Mouse (Mus musculus) olfactory bulb, adult 2 months (tissue): ENCODE data around the gene Csnk2a1. TPM values are rescaled to one million over a fixed set of nuclear protein-coding genes. Genes with fewer than 3 reads are reported as not detected.
"Not testable (repeated sequence)": the region's sequence is repeated elsewhere in the genome, so short reads cannot be mapped to it uniquely, and the experiment has no call there.

Source experiments
- H3K27ac ChIP-seq: fragments of 200-500 bp; 2 replicates; pipeline ENCODE4 v1.5.1; 2012; ENCODE audit warnings: low read depth, low read length; ENCODE audit not compliant: insufficient read depth
- H3K4me1 ChIP-seq: fragments of 200-500 bp; 2 replicates; pipeline ENCODE4 v1.6.1; 2012; ENCODE audit warnings: low read length; ENCODE audit not compliant: control insufficient read depth, insufficient read depth
- H3K4me3 ChIP-seq: fragments of 200-500 bp; 2 replicates; pipeline ENCODE4 v1.5.1; 2012; ENCODE audit warnings: mild to moderate bottlenecking, low read depth, low read length, moderate library complexity; ENCODE audit not compliant: insufficient read depth
- CTCF ChIP-seq: fragments of 200-500 bp; IDR thresholded peaks from 2 replicates; pipeline ENCODE4 v1.5.1; 2012; ENCODE audit warnings: low read depth, mild to moderate bottlenecking, low read length, moderate library complexity; ENCODE audit not compliant: insufficient read depth
- POLR2A ChIP-seq: fragments of 200-500 bp; IDR thresholded peaks from 2 replicates; pipeline ENCODE4 v1.6.1; 2012; ENCODE audit warnings: mild to moderate bottlenecking, low read depth, low read length, moderate library complexity; ENCODE audit not compliant: insufficient read depth
- WGBS: fragments of 180-500 bp; shearing (Covaris S2); methylation state at CpG from one replicate; pipeline ENCODE4 v1.1.7; 2018; 5-methylcytosine and 5-hydroxymethylcytosine counted together
- polyA plus RNA-seq: library from polyadenylated mRNA; stranded (reverse); fragments of >200 nt; gene quantifications from 2 replicates; pipeline ENCODE4 v1.2.4, GENCODE M21; 2012; ENCODE audit warnings: low replicate concordance; ENCODE audit not compliant: missing spikeins, insufficient read depth, insufficient read length

Csnk2a1 gene
- polyA plus RNA-seq, 1 experiment, result not detected

DNA sequence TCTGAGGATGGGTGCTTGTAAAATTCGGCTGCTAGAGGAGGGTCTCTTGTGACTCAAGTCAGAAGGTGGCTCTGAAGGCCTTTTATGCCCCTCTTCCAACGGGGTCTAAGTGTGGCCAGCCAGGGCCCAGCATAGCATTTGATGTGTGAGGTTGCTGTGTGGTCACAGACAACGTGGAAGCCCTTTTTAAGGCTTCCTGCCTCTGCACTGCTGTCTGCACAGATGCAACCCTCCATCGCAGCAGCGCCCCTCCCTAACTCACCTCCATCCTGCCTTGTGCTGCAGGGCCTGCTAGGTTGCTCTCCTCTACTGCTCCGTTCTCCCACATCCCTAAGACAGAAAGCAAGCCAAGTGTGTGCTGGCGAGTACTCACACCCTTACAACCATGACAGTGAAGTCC is 36.5 kb upstream of the Csnk2a1 start:
- no peak for TF ChIP-seq POLR2A
- no peak for TF ChIP-seq CTCF
- Histone ChIP-seq H3K4me3 (no peak overlapping the region), H3K27ac (no peak overlapping the region), H3K4me1 (peaks cover 11% of the 10 kb centered on the region; the same call in 1 of the 2 replicates)
- 72% methylated on average over 7 of the region's 7 CpGs for WGBS

DNA sequence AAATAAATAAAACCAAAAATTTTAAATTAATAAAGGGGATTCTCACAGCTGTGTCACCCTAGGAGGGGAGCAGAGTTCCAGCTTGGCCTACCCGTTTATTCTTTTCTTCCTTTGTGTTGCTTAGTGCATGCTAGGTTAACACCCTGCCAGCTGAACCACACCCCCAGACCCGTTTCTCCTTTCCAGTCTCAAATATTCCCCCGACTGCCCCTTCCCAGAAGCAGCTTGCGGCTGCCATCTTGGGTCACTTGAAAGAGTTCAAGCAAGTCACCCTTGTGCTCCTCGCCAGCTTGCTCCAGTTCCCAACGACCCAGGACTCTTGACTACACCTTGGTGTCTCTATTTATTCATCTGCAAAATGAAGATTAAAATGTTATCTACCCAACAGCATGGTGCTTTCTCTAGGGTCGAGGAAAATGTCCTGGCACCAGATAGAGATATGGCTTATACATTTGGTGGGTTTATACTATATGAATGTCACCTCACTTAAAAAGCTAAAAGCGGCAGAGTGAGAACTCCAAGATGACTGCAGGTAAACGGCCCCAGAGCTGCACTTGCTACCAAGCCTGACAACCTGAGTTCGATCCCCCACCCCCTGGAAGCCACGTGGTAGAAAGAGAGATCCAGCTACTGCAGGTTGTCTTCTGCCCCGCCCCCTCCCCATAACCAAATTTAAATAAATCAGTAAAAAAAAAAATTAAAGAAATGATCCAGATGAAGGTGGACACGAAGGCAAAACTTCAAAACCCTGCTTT is 33.9 kb upstream of the Csnk2a1 start:
- WGBS, result 76% methylated on average over 13 of the region's 13 CpGs
- Histone ChIP-seq H3K4me1 (peaks cover 11% of the 10 kb centered on the region; the same call in 1 of the 2 replicates), H3K4me3 (no peak overlapping the region), H3K27ac (no peak overlapping the region)
- TF ChIP-seq CTCF (no peak), POLR2A (no peak)

DNA sequence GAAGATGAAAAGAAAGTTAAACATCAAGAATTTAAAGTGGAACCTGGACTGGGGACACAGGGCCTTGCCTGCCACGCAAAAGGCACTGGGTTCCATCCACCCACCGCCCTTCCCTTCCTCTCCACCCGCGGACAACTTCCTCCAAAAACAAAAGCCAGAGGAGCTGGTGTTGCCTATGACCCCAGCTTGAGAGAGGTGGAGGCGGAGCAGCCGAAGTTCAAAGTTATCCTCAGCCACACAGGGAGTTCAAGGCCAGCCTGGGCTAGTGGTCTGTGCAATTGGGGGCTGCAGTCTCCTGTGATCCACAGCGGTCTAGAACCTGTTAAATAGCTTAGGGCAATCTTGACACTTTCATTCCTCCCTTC is 33.3 kb upstream of the Csnk2a1 start:
- peaks cover 11% of the 10 kb centered on the region; the same call in 1 of the 2 replicates for H3K4me1 ChIP-seq
- 81% methylated on average over 7 of the region's 7 CpGs for WGBS
- no peak overlapping the region for H3K4me3 ChIP-seq
- H3K27ac ChIP-seq, result no peak overlapping the region
- TF ChIP-seq CTCF (no peak), POLR2A (no peak)

DNA sequence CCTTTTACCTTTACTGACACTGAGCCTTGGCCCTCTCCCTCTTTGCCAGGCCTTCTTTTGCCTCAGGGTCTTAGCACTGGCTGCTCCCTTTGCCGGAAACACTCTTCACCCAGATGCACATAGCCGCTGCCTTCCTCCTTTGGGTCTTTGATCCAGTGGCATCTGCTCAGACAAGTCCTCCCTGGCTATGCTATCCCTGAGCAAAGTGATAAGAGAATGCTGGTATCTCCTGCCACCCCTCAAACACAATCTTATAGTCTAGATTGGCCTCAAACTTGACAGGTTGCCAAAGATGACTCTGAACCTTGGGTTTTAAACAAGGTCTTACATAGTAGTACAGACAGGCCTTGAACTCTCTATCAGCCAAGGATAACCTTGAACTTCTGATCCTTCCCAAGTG is 32.1 kb upstream of the Csnk2a1 start:
- Histone ChIP-seq H3K4me3 (no peak overlapping the region), H3K27ac (no peak overlapping the region), H3K4me1 (peaks cover 5% of the 10 kb centered on the region; the same call in 1 of the 2 replicates)
- TF ChIP-seq POLR2A (no peak), CTCF (no peak)
- 96% methylated on average over 2 of the region's 2 CpGs for WGBS

DNA sequence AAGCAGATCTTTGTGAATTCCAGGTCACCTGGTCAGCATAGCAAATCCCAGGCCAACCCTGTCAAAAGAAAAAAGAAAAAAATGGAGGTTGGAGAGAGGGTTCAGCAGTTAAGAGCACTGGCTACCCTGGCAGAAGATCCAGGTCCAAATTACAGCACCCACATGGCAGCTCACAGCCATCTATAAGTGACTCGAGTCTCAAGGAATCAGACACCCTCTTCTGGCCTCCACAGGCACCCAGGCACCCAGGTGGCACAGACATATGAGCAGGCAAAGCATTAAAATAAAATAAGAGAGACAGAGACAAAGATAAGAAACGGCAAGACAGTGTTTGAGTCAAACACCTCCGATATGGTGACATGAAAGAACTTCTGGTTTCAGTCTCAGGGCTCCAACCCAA is 29.7 kb upstream of the Csnk2a1 start:
- H3K4me3 ChIP-seq, result no peak overlapping the region
- 37% methylated on average over 3 of the region's 3 CpGs for WGBS
- TF ChIP-seq POLR2A (no peak), CTCF (no peak)
- no peaks in the 10 kb centered on the region for H3K4me1 ChIP-seq
- H3K27ac ChIP-seq, result no peak overlapping the region

DNA sequence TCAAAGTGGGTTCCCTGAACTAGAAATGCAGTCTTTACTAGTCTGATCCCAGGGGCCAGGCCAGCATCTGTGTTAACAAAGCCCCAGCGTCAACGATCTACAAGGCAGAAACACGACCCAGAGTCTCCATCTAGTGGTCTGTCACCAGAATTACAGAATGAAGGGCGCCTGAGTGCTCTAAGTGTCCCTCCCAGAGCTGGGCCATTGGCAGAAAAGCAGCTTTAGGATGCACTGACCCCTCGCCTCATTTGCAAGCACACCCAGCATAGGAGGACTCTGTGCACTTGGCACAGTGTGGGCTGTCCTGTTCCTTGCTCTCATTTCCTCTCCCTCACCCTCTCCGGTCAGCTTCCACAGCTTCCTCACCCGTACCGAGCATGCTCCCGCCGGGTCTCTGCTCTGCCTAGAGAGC is 29.3 kb upstream of the Csnk2a1 start:
- Histone ChIP-seq H3K4me1 (no peaks in the 10 kb centered on the region), H3K4me3 (no peak overlapping the region), H3K27ac (no peak overlapping the region)
- 51% methylated on average over 10 of the region's 10 CpGs for WGBS
- TF ChIP-seq CTCF (0 out of 2 replicates have a peak, but pooled peaks have one; percentile 24), POLR2A (no peak)

DNA sequence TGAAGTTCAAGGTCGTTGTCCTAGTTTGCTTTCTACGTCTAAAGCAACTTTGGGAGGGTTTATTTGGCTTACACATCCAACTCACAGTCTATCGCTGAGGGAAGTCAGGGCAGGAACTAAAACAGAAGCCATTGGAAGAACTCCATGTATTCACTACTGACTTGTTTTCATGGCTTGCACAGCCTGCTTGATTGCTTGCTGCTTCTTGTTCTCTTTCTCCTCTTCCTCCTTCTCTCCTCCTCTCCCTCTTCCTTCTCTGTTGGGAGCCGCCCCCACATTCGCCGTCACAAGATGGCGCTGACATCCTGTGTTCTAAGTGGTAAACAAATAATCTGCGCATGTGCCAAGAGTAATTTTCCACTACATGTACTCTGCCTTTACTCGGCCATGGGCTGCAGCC is 20.5 kb upstream of the Csnk2a1 start:
- 81% methylated on average over 8 of the region's 9 CpGs for WGBS
- H3K4me1 ChIP-seq, H3K4me3 ChIP-seq, H3K27ac ChIP-seq: not testable (repeated sequence)

DNA sequence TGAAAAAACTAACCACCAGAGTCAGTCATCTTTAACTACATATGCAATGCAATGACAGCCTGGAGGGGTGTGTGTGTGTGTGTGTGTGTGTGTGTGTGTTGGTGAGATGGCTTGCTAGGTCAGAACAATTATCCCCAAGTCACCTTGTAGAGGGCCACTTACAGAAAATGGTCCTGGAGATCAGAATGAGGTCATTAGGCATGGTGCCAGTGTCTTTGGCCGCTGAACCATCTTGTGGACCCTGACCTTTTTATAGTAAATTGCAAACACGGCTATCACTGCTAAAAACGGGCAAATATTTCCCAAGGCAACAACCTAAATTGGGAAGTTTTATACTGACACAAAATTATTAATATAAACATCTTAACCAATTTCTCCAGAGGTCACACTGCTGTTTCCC is 14.8 kb upstream of the Csnk2a1 start:
- TF ChIP-seq POLR2A, result no peak
- TF ChIP-seq CTCF, result no peak
- H3K27ac ChIP-seq, result no peak overlapping the region
- H3K4me1 ChIP-seq, result no peaks in the 10 kb centered on the region
- no peak overlapping the region for H3K4me3 ChIP-seq
- 75% methylated on average over 3 of the region's 3 CpGs for WGBS

DNA sequence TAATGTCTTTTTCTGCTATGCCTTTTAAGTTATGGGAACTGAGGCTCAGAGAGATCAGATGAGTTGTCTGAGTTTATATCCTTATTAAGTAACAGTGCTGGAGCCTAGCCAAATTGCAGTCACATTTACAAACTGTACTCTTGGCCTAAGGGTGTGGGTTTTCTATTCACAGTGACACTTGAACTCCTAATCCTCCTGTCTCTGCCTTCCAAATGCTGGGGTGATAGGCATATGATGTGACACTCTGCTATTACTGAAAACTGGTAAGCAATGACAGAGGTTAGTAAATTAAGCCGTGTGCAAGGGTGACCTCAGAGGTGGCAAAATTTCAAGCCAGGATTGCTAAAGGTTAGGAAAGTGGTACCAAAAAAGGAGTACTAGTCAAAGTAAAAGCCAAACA is 9.7 kb upstream of the Csnk2a1 start:
- WGBS, result 56% methylated on average over 1 of the region's 1 CpGs
- Histone ChIP-seq H3K27ac (no peak overlapping the region), H3K4me3 (no peak overlapping the region), H3K4me1 (no peaks in the 10 kb centered on the region)
- TF ChIP-seq POLR2A (no peak), CTCF (no peak)
